Mouse (Mus musculus) Patski (cell line): ENCODE measurements around the gene Ptpru. TPM values are rescaled to one million over a fixed set of nuclear protein-coding genes. Genes with fewer than 3 reads are reported as not detected.

Source experiments
- ATAC-seq: fragments of 100-300 bp; one replicate; pipeline ENCODE4 v1.8.0; 2021
- CTCF ChIA-PET: fragments of 350-600 bp; sonication (Branson Sonifier 250); formaldehyde crosslinking; loops from one replicate; lab custom pipeline; 2022; ENCODE audit warnings: inconsistent platforms; lab: Charles Lee
- POLR2A ChIA-PET: fragments of 350-600 bp; sonication (Branson Sonifier 250); formaldehyde crosslinking; loops from one replicate; lab custom pipeline; 2022; ENCODE audit warnings: antibody characterized with exemption, inconsistent platforms; lab: Charles Lee
- DNase-seq: peaks from one replicate; pipeline ENCODE4 v3.0.0-alpha.2; 2011; ENCODE audit warnings: low read depth, low spot score
- H3K27me3 ChIP-seq: fragments of 371-371 bp; one replicate; pipeline ENCODE4 v1.5.1; 2021
- CTCF ChIP-seq: fragments of 100-300 bp; IDR thresholded peaks from one replicate; pipeline ENCODE4 v1.5.1; 2021
- in situ Hi-C: fragments of 300-500 bp; cut with MboI; formaldehyde crosslinking; loops from 3 replicates; pipeline ENCODE4 v1.11.1; 2018; ENCODE audit warnings: low pct_unique_long_range_greater_than_20kb, mixed read lengths
- polyA plus RNA-seq: library from polyadenylated mRNA; unstranded; gene quantifications from one replicate; pipeline ENCODE4 v1.2.3, GENCODE M21; 2021

Ptpru gene
- polyA plus RNA-seq, 1 experiment from 2014 or later: 0.63 TPM

- in situ Hi-C loops: loop anchor here (5.0 to 25.0 kb wide), 5 partner anchors 114 to 1049 kb away; partner anchors contain the start of gene Sdc3
- TF ChIP-seq CTCF: no peak
- no peak for DNase-seq
- ChIA-PET POLR2A (no interaction called here), CTCF (no interaction called here)
- H3K27me3 ChIP-seq: peaks cover 20% of the 10 kb centered on the region
- ATAC-seq: no peak
Measured at GRCm38 (mm10) chr4:131836351-131836881, 1.7 kb downstream of the Ptpru start.

- CTCF ChIA-PET: interaction anchor here (1.2 kb wide), 1 partner anchor 580 kb away, joined by 3 read pairs; no protein-coding TSS in a partner anchor
- POLR2A ChIA-PET: no interaction called here
- in situ Hi-C loops: loop anchor here (10.0 to 25.0 kb wide), 3 partner anchors 359 to 1047 kb away; partner anchors contain the start of gene Sdc3
- DNase-seq (no peak), ATAC-seq (no peak)
- peaks cover 15% of the 10 kb centered on the region for H3K27me3 ChIP-seq
- TF ChIP-seq CTCF: no peak
Measured at GRCm38 (mm10) chr4:131833971-131834609, 4.0 kb downstream of the Ptpru start.

- ChIA-PET POLR2A (no interaction called here), CTCF (no interaction called here)
- ATAC-seq (no peak), DNase-seq (no peak)
- in situ Hi-C loops: loop anchor here (10.0 to 25.0 kb wide), 3 partner anchors 358 to 1046 kb away; partner anchors contain the start of gene Sdc3
- H3K27me3 ChIP-seq: peaks cover 15% of the 10 kb centered on the region
- no peak for TF ChIP-seq CTCF
Measured at GRCm38 (mm10) chr4:131832759-131833407, 5.2 kb downstream of the Ptpru start.

- TF ChIP-seq CTCF: no peak
- ChIA-PET POLR2A (no interaction called here), CTCF (no interaction called here)
- H3K27me3 ChIP-seq: peaks cover 15% of the 10 kb centered on the region
- no peak for DNase-seq
- ATAC-seq: no peak
- in situ Hi-C loops: loop anchor here (10.0 to 25.0 kb wide), 3 partner anchors 357 to 1044 kb away; partner anchors contain the start of gene Sdc3
Measured at GRCm38 (mm10) chr4:131831546-131832045, 6.5 kb downstream of the Ptpru start.

GRCm38 (mm10) chr4:131829123-131829522 lies 9.0 kb downstream of the Ptpru start:
- DNase-seq: no peak
- no peak for ATAC-seq
- POLR2A ChIA-PET: no interaction called here
- H3K27me3 ChIP-seq: no peaks in the 10 kb centered on the region
- TF ChIP-seq CTCF: no peak
- CTCF ChIA-PET: no interaction called here
- in situ Hi-C loops: loop anchor here (25.0 kb wide), 1 partner anchor 1042 kb away; the partner anchor contains the start of gene Sdc3

GRCm38 (mm10) chr4:131826905-131827304 lies 11.2 kb downstream of the Ptpru start:
- DNase-seq: no peak

GRCm38 (mm10) chr4:131825830-131826229 lies 12.3 kb downstream of the Ptpru start:
- in situ Hi-C loops: loop anchor here (25.0 kb wide), 1 partner anchor 1039 kb away; the partner anchor contains the start of gene Sdc3
- ATAC-seq (no peak), DNase-seq (no peak)
- TF ChIP-seq CTCF: no peak
- ChIA-PET POLR2A (no interaction called here), CTCF (no interaction called here)
- no peaks in the 10 kb centered on the region for H3K27me3 ChIP-seq

More at GRCm38 (mm10) chr4:131826905-131827304, 11.2 kb downstream of the Ptpru start:
- TF ChIP-seq CTCF: no peak
- ATAC-seq: no peak
- no peaks in the 10 kb centered on the region for H3K27me3 ChIP-seq
- POLR2A ChIA-PET: interaction anchor here (0.7 kb wide), 1 partner anchor 842 kb away, joined by 3 read pairs; no protein-coding TSS in a partner anchor
- in situ Hi-C loops: loop anchor here (25.0 kb wide), 1 partner anchor 1040 kb away; the partner anchor contains the start of gene Sdc3
- CTCF ChIA-PET: no interaction called here

GRCm38 (mm10) chr4:131824939-131825338 lies 13.1 kb downstream of the Ptpru start:
- ATAC-seq (no peak), DNase-seq (no peak)
- in situ Hi-C loops: loop anchor here (25.0 kb wide), 1 partner anchor 1038 kb away; the partner anchor contains the start of gene Sdc3
- CTCF ChIA-PET: no interaction called here
- no peak for TF ChIP-seq CTCF
- H3K27me3 ChIP-seq: no peaks in the 10 kb centered on the region
- POLR2A ChIA-PET: no interaction called here

- POLR2A ChIA-PET: no interaction called here
- no peaks in the 10 kb centered on the region for H3K27me3 ChIP-seq
- DNase-seq (no peak), ATAC-seq (no peak)
- TF ChIP-seq CTCF: no peak
- in situ Hi-C loops: no loop called here
- CTCF ChIA-PET: no interaction called here
Measured at GRCm38 (mm10) chr4:131822583-131822982, 15.5 kb downstream of the Ptpru start.

- POLR2A ChIA-PET: no interaction called here
- no peak for DNase-seq
- TF ChIP-seq CTCF: no peak
- CTCF ChIA-PET: no interaction called here
- no peaks in the 10 kb centered on the region for H3K27me3 ChIP-seq
- in situ Hi-C loops: no loop called here
- ATAC-seq: no peak
Measured at GRCm38 (mm10) chr4:131821161-131821731, 16.8 kb downstream of the Ptpru start.
